Mouse (Mus musculus) thymus, adult 2 months (tissue): Measurements from ENCODE around the gene Trarg1.

ENCODE experiments used
- CTCF ChIP-seq: fragments of 200-500 bp; IDR thresholded peaks from 2 replicates; pipeline ENCODE4 v1.5.1; 2012; ENCODE audit warnings: mild to moderate bottlenecking, control low read depth, low read length, moderate library complexity, borderline replicate concordance; ENCODE audit not compliant: control insufficient read depth, poor library complexity, insufficient read depth; ENCODE audit errors: extremely low read depth
- POLR2A ChIP-seq: fragments of 200-500 bp; IDR thresholded peaks from 2 replicates; pipeline ENCODE4 v1.6.1; 2012; ENCODE audit warnings: mild to moderate bottlenecking, low read length, control low read depth, moderate library complexity; ENCODE audit not compliant: control insufficient read depth, poor library complexity, insufficient read depth; ENCODE audit errors: extremely low read depth

GRCm38 (mm10) chr11:76744550-76744949 lies 64.9 kb downstream of the Trarg1 start:
- TF ChIP-seq CTCF: no peak
- TF ChIP-seq POLR2A: no peak
